Mouse (Mus musculus): ENCODE results near the gene Nphs2. TPM values are rescaled to one million over a fixed set of nuclear protein-coding genes. Genes with fewer than 3 reads are reported as not detected.
A peak's percentile ranks its signal among the peaks of the same experiment; 100 is the strongest.
"Not testable (repeated sequence)": the region's sequence is repeated elsewhere in the genome, so short reads cannot be mapped to it uniquely, and the experiment has no call there.

The Nphs2 gene
- 0.11 and 0.13 TPM in 2 replicates for polyA plus RNA-seq (2015; fragmentation: Nextera tagmentation; extraction: Ambion mirVana)

- H3K4me1 ChIP-seq (replicated peaks; ENCODE audit: control insufficient read depth, insufficient read depth, low read length) = peaks cover 4% of the 10 kb centered on the region; the same call in 1 of the 2 replicates
- H3K36me3 ChIP-seq (ENCODE audit: control insufficient read depth, insufficient read depth, low read length) = no peaks in the 10 kb centered on the region
- no peak within 1 kb of the TSS for H3K27ac ChIP-seq (ENCODE audit: low read length)
- H3K9ac ChIP-seq (ENCODE audit: low read length) = no peak within 1 kb of the TSS
- 4% methylated on average over 29 of the region's 29 CpGs for WGBS
- no peaks in the 10 kb centered on the region for H3K9me3 ChIP-seq (ENCODE audit: control insufficient read depth, low read length)
- peak within 1 kb of the TSS; percentile 51 for H3K4me2 ChIP-seq (ENCODE audit: low read depth, low read length)
- no peak for ATAC-seq (ENCODE audit: low read depth)
- H3K27me3 ChIP-seq (ENCODE audit: control insufficient read depth, insufficient read depth, low read depth, low read length) = peaks cover 20% of the 10 kb centered on the region
- peak within 1 kb of the TSS; percentile 22 for H3K4me3 ChIP-seq (ENCODE audit: low read length)
Observed at GRCm38 (mm10) chr1:156310630-156311029, at the start of gene Nphs2. Gene Nphs2, plus strand, starts transcription at chr1:156310727.

DNA sequence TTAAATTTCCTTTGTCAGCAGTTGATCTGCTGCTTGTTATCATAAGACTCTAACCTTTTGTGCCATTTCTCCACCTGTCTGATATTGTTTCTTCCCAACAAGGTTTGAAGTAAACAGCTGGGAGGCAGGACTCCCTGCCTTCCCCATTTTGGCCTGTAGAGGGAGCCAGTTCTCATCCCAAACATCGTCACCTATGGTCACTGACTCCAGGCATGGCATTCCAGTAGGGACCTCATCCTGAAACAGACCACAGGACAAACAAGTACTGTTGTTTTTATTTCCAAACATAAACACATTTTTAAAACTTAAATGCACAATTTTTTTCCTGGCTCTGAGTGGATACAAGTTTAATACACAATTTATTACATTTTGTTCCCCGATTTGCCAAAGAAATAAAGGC, 47.2 kb upstream of the Nphs2 start:
- no peak overlapping the region for H3K4me3 ChIP-seq (ENCODE audit: low read length)
- no peaks in the 10 kb centered on the region for H3K27me3 ChIP-seq (ENCODE audit: control insufficient read depth, insufficient read depth, low read depth, low read length)
- no peak overlapping the region for H3K4me2 ChIP-seq (ENCODE audit: low read depth, low read length)
- no peaks in the 10 kb centered on the region for H3K9me3 ChIP-seq (ENCODE audit: control insufficient read depth, low read length)
- H3K9ac ChIP-seq (ENCODE audit: low read length) = no peak overlapping the region
- H3K27ac ChIP-seq (ENCODE audit: low read length) = no peak overlapping the region
- no peaks in the 10 kb centered on the region for H3K36me3 ChIP-seq (ENCODE audit: control insufficient read depth, insufficient read depth, low read length)
- no peaks in the 10 kb centered on the region for H3K4me1 ChIP-seq (replicated peaks; ENCODE audit: control insufficient read depth, insufficient read depth, low read length)
- ATAC-seq (ENCODE audit: low read depth) = no peak
- WGBS = 50% methylated on average over 2 of the region's 2 CpGs

- no peaks in the 10 kb centered on the region for H3K36me3 ChIP-seq (ENCODE audit: control insufficient read depth, insufficient read depth, low read length)
- H3K9ac ChIP-seq (ENCODE audit: low read length) = no peak overlapping the region
- no peaks in the 10 kb centered on the region for H3K4me1 ChIP-seq (replicated peaks; ENCODE audit: control insufficient read depth, insufficient read depth, low read length)
- 87% methylated on average over 8 of the region's 8 CpGs for WGBS
- H3K9me3 ChIP-seq (ENCODE audit: control insufficient read depth, low read length) = no peaks in the 10 kb centered on the region
- H3K27ac ChIP-seq (ENCODE audit: low read length) = no peak overlapping the region
- H3K4me2 ChIP-seq (ENCODE audit: low read depth, low read length) = no peak overlapping the region
- ATAC-seq (ENCODE audit: low read depth) = no peak
- H3K27me3 ChIP-seq (ENCODE audit: control insufficient read depth, insufficient read depth, low read depth, low read length) = no peaks in the 10 kb centered on the region
- no peak overlapping the region for H3K4me3 ChIP-seq (ENCODE audit: low read length)
Observed at GRCm38 (mm10) chr1:156263946-156264345, 46.6 kb upstream of the Nphs2 start.

DNA sequence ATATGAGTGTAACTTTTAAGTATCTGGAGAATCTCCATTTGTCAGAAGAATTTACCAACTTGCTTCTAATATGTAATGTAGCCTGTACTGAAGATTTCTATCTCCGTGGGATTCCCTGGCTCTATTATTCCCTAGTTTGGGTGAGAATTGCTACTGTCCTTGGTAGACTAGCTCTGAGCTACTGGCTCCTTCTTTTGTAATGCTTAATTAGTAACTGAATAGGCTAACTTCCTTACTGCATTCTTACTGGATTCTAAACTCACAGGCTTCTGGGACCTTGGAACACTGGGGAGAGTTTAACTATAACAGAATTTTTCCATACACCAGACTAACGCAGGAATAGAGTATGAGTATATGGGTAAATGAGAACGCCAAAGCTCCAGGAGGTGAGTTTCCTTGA, 42.0 kb upstream of the Nphs2 start:
- H3K4me3 ChIP-seq (ENCODE audit: low read length); H3K27ac ChIP-seq (ENCODE audit: low read length); H3K4me2 ChIP-seq (ENCODE audit: low read depth, low read length); H3K9me3 ChIP-seq (ENCODE audit: control insufficient read depth, low read length); H3K9ac ChIP-seq (ENCODE audit: low read length); ATAC-seq (ENCODE audit: low read depth); H3K36me3 ChIP-seq (ENCODE audit: control insufficient read depth, insufficient read depth, low read length); H3K27me3 ChIP-seq (ENCODE audit: control insufficient read depth, insufficient read depth, low read depth, low read length); H3K4me1 ChIP-seq (replicated peaks; ENCODE audit: control insufficient read depth, insufficient read depth, low read length): not testable (repeated sequence)
- 42% methylated on average over 3 of the region's 3 CpGs for WGBS

DNA sequence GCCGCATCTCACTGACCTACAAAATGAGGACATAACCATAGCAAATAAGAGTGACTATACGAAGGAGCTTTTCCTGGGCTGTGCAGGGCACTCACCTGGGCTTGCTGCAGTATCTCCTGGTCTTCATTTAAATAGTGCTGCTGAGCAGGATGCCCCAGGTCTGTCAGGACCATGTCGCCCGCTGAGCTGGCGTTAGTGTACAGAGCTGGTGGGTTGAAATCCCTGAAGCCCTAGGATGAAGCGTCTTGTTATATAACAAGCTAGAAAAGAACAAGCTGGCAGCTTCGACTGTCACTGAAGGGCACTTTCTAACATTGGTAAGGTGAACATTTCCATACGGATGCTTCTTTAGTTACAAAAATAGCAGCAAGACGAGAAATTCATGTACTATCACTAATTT, 40.1 kb upstream of the Nphs2 start:
- Histone ChIP-seq H3K9me3 (ENCODE audit: control insufficient read depth, low read length) (no peaks in the 10 kb centered on the region), H3K36me3 (ENCODE audit: control insufficient read depth, insufficient read depth, low read length) (no peaks in the 10 kb centered on the region), H3K27me3 (ENCODE audit: control insufficient read depth, insufficient read depth, low read depth, low read length) (no peaks in the 10 kb centered on the region), H3K4me1 (replicated peaks; ENCODE audit: control insufficient read depth, insufficient read depth, low read length) (no peaks in the 10 kb centered on the region), H3K27ac (ENCODE audit: low read length) (no peak overlapping the region), H3K4me2 (ENCODE audit: low read depth, low read length) (no peak overlapping the region), H3K9ac (ENCODE audit: low read length) (no peak overlapping the region), H3K4me3 (ENCODE audit: low read length) (no peak overlapping the region)
- ATAC-seq (ENCODE audit: low read depth) = no peak
- 69% methylated on average over 9 of the region's 9 CpGs for WGBS

DNA sequence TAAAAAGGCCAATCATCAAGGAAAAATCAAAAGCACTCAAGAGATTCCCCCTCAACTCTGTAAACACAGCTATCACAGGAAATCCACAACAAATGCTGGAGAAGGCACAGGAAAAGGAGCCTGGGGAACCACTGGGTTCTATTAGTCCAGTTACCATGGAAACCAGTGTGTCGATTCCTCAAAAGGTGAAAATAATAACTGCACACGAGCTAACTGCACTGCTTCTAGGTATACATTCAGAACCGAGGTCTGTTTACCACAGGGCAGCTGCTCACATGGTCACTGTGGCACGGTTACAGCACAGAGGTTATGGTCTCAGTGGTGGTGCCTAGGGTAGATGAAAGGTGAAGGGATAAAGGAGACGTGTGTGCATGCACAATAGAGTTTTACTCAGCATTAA, 38.9 kb upstream of the Nphs2 start:
- Histone ChIP-seq H3K27ac (ENCODE audit: low read length) (no peak overlapping the region), H3K9ac (ENCODE audit: low read length) (no peak overlapping the region), H3K4me1 (replicated peaks; ENCODE audit: control insufficient read depth, insufficient read depth, low read length) (no peaks in the 10 kb centered on the region), H3K36me3 (ENCODE audit: control insufficient read depth, insufficient read depth, low read length) (no peaks in the 10 kb centered on the region), H3K9me3 (ENCODE audit: control insufficient read depth, low read length) (no peaks in the 10 kb centered on the region), H3K4me2 (ENCODE audit: low read depth, low read length) (no peak overlapping the region), H3K27me3 (ENCODE audit: control insufficient read depth, insufficient read depth, low read depth, low read length) (no peaks in the 10 kb centered on the region), H3K4me3 (ENCODE audit: low read length) (no peak overlapping the region)
- 37% methylated on average over 5 of the region's 5 CpGs for WGBS
- no peak for ATAC-seq (ENCODE audit: low read depth)

DNA sequence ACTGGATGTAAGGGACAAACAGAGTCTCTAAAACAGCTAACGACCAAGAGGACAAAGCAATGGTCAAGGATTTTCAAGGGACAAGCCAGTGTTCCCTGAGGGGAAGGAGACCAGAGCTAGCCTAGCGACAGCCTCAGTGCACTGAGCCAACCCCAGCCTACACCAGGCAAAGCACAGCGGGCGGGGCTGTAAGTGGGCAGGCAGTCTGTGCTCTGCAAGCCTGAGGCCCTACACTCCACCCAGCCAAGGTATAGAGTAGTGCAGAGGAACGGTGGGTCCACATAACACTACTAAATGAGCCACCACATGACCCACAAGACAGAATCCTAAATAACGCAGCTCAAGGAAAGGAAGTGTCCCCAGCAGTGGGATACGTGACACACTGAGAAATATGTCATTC, 36.9 kb upstream of the Nphs2 start:
- Histone ChIP-seq H3K9ac (ENCODE audit: low read length) (no peak overlapping the region), H3K4me1 (replicated peaks; ENCODE audit: control insufficient read depth, insufficient read depth, low read length) (no peaks in the 10 kb centered on the region), H3K4me3 (ENCODE audit: low read length) (no peak overlapping the region), H3K27me3 (ENCODE audit: control insufficient read depth, insufficient read depth, low read depth, low read length) (no peaks in the 10 kb centered on the region), H3K9me3 (ENCODE audit: control insufficient read depth, low read length) (no peaks in the 10 kb centered on the region), H3K27ac (ENCODE audit: low read length) (no peak overlapping the region), H3K4me2 (ENCODE audit: low read depth, low read length) (no peak overlapping the region), H3K36me3 (ENCODE audit: control insufficient read depth, insufficient read depth, low read length) (no peaks in the 10 kb centered on the region)
- WGBS = 67% methylated on average over 7 of the region's 7 CpGs
- ATAC-seq (ENCODE audit: low read depth) = no peak

DNA sequence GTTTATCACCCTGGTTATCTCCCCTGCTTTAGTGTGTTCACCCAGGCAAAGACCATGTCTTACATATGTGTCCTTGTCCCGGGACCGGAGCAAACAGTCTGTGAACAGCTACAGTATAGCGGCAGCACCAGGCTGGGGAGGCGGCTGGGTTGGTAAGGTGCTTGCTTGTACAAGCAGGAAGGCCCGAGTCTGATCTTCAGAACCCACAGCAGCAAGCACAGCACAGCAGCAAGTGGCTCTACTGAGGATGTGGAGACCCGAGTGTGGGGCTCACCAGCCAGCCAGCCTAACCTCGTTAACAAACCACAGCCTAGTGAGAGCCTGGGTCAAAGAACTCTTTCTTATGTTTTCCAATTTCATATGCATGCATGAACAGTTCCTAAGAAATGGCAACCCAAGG, 30.4 kb upstream of the Nphs2 start:
- H3K9me3 ChIP-seq (ENCODE audit: control insufficient read depth, low read length) = no peaks in the 10 kb centered on the region
- no peaks in the 10 kb centered on the region for H3K36me3 ChIP-seq (ENCODE audit: control insufficient read depth, insufficient read depth, low read length)
- H3K4me3 ChIP-seq (ENCODE audit: low read length) = no peak overlapping the region
- H3K4me1 ChIP-seq (replicated peaks; ENCODE audit: control insufficient read depth, insufficient read depth, low read length) = no peaks in the 10 kb centered on the region
- ATAC-seq (ENCODE audit: low read depth) = no peak
- no peak overlapping the region for H3K4me2 ChIP-seq (ENCODE audit: low read depth, low read length)
- H3K27me3 ChIP-seq (ENCODE audit: control insufficient read depth, insufficient read depth, low read depth, low read length) = no peaks in the 10 kb centered on the region
- 70% methylated on average over 7 of the region's 7 CpGs for WGBS
- H3K9ac ChIP-seq (ENCODE audit: low read length) = no peak overlapping the region
- H3K27ac ChIP-seq (ENCODE audit: low read length) = no peak overlapping the region

DNA sequence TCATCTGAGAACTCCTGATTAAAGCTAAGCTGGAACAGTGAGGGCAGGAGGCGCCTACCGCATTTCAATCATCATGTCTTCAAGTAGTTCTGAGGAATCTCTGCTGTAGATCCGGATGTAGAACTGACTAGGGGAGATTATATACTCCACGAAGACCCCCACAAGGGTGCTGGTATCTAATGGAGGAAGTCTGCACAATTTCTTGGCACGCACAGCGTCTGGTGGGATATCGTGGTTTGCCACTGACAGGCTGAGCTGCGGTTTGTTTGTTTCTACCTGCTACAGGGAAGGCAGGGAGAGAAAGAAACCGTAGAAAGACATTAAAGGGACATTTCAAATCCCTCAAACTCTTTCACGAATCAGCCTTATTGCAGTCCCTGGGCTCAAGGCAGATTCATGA, 26.3 kb upstream of the Nphs2 start:
- H3K9me3 ChIP-seq (ENCODE audit: control insufficient read depth, low read length) = peaks cover 2% of the 10 kb centered on the region; the same call in 1 of the 2 replicates
- H3K9ac ChIP-seq (ENCODE audit: low read length) = no peak overlapping the region
- H3K4me3 ChIP-seq (ENCODE audit: low read length) = no peak overlapping the region
- no peak overlapping the region for H3K27ac ChIP-seq (ENCODE audit: low read length)
- WGBS = 55% methylated on average over 10 of the region's 10 CpGs
- no peak overlapping the region for H3K4me2 ChIP-seq (ENCODE audit: low read depth, low read length)
- no peak for ATAC-seq (ENCODE audit: low read depth)
- H3K27me3 ChIP-seq (ENCODE audit: control insufficient read depth, insufficient read depth, low read depth, low read length) = no peaks in the 10 kb centered on the region
- H3K4me1 ChIP-seq (replicated peaks; ENCODE audit: control insufficient read depth, insufficient read depth, low read length) = no peaks in the 10 kb centered on the region
- H3K36me3 ChIP-seq (ENCODE audit: control insufficient read depth, insufficient read depth, low read length) = no peaks in the 10 kb centered on the region

DNA sequence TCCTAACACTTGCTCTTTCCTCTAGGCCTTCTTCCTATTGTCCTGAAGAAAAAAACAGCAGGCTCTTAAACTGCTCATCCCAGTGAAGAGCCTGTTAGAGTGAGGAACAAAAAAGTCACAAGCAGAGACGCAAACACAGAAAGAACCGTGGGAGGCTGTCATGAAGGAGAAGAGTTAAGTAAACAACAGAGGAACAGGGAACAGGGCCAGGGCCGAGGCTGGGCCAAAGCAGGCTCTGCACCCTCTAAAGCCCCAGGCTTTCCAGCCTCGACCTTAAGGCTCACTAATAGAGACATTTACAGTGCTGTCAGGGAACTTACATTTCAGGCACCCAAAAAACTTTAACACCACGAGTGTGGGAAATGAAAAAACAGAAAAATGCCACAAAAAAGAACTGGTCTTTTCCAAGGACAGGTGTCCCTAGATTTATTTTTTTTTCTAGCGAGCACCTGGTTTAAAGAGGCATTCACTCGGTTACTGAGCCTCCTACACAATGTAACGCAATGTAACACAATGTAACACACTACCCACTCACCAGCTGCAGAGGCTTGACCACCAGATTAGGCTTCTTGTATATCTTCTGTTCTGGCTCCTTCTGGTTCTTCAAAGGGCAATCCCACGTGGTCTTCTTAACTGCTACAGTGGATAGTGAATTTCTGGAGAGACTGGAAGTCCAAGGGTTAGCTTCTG, 25.5 kb upstream of the Nphs2 start:
- Histone ChIP-seq H3K4me1 (replicated peaks; ENCODE audit: control insufficient read depth, insufficient read depth, low read length) (no peaks in the 10 kb centered on the region), H3K9me3 (ENCODE audit: control insufficient read depth, low read length) (peaks cover 2% of the 10 kb centered on the region; the same call in 1 of the 2 replicates), H3K4me2 (ENCODE audit: low read depth, low read length) (no peak overlapping the region), H3K36me3 (ENCODE audit: control insufficient read depth, insufficient read depth, low read length) (no peaks in the 10 kb centered on the region), H3K27me3 (ENCODE audit: control insufficient read depth, insufficient read depth, low read depth, low read length) (no peaks in the 10 kb centered on the region), H3K4me3 (ENCODE audit: low read length) (no peak overlapping the region), H3K27ac (ENCODE audit: low read length) (no peak overlapping the region), H3K9ac (ENCODE audit: low read length) (no peak overlapping the region)
- 31% methylated on average over 9 of the region's 9 CpGs for WGBS
- no peak for ATAC-seq (ENCODE audit: low read depth)
